Comparison of ENCODE assay signal across 9 mouse cellular contexts in genomic region chr1:134201751-134202420, GRCm38 (mm10). TPM values are rescaled to one million over a fixed set of nuclear protein-coding genes. Genes with fewer than 3 reads are reported as not detected.
A peak's percentile ranks its signal among the peaks of the same experiment; 100 is the strongest.
DNase-seq lines count a peak whose midpoint lies in the region; ATAC-seq and TF ChIP-seq lines count a peak whose summit lies in the region.
"Had no signal": no experiment of that assay in that cellular context is flagged by ENCODE, and none has a peak within 500 bp of the region (broad histone marks: within the 10 kb centered on the region; RNA-seq: fewer than 3 reads in every experiment).

No protein-coding gene starts in this region.

- WGBS in heart, adult 2 months = 61% methylated on average over 3 of the region's 3 CpGs
- WGBS in heart, embryonic 11.5 days (ENCODE audit: insufficient replicate concordance) = 47% methylated on average over 3 of the region's 3 CpGs
- 35% methylated on average over 3 of the region's 3 CpGs for WGBS in forebrain, embryonic 15.5 days

- no peak overlapping the region for H3K4me2 ChIP-seq in heart, embryonic 11.5 days
- H3K4me2 ChIP-seq in myocyte (ENCODE audit: low read depth) = no peak overlapping the region
- H3K4me2 ChIP-seq in forebrain, embryonic 15.5 days (replicated peaks) = no peak overlapping the region

- intact Hi-C loops in heart, adult 2 months (cut with DNase I) = loop anchor here (2.0 kb wide), 1 partner anchor 51 kb away; no protein-coding TSS in a partner anchor

- H3ac ChIP-seq in myocyte (ENCODE audit: control insufficient read depth, insufficient read length) = no peak overlapping the region

- H3K9ac ChIP-seq in heart, adult 2 months (ENCODE audit: low read depth, low read length) = no peak overlapping the region
- H3K9ac ChIP-seq in heart, embryonic 11.5 days (ENCODE audit: low read depth, low read length) = no peak overlapping the region
- H3K9ac ChIP-seq in forebrain, embryonic 15.5 days (replicated peaks) = no peak overlapping the region

- TF ChIP-seq CTCF in heart, adult 2 months (IDR thresholded peaks at IDR 0.05) = peak; percentile 85

- TF ChIP-seq EP300 in heart, adult 2 months (IDR thresholded peaks at IDR 0.05; ENCODE audit: insufficient read depth, low read depth, low read length) = no peak

- no peaks in the 10 kb centered on the region for H3K79me2 ChIP-seq in heart, adult 2 months (replicated peaks; ENCODE audit: control insufficient read depth, insufficient read depth, low read length)
- H3K79me2 ChIP-seq in myocyte (ENCODE audit: control insufficient read depth, insufficient read depth) = no peaks in the 10 kb centered on the region

- H3K4me3 ChIP-seq in heart, adult 2 months = no peak overlapping the region
- no peak overlapping the region for H3K4me3 ChIP-seq in heart, embryonic 11.5 days (ENCODE audit: low read depth, low read length)
- H3K4me3 ChIP-seq in myocyte = no peak overlapping the region
- no peak overlapping the region for H3K4me3 ChIP-seq in forebrain, embryonic 15.5 days

- no peaks in the 10 kb centered on the region for H3K27me3 ChIP-seq in heart, adult 2 months (ENCODE audit: control insufficient read depth, insufficient read depth, low read length)
- no peaks in the 10 kb centered on the region for H3K27me3 ChIP-seq in heart, embryonic 11.5 days (ENCODE audit: control insufficient read depth, insufficient read depth, low read length)
- H3K27me3 ChIP-seq in myocyte (ENCODE audit: control insufficient read depth, insufficient read depth, insufficient read length) = no peaks in the 10 kb centered on the region
- no peaks in the 10 kb centered on the region for H3K27me3 ChIP-seq in forebrain, embryonic 15.5 days

- peaks cover 1% of the 10 kb centered on the region; the same call in 1 of the 2 replicates for H3K4me1 ChIP-seq in heart, adult 2 months (ENCODE audit: control insufficient read depth, insufficient read depth, low read length)
- peaks cover 18% of the 10 kb centered on the region for H3K4me1 ChIP-seq in heart, embryonic 11.5 days (ENCODE audit: control insufficient read depth, insufficient read depth, low read length)
- H3K4me1 ChIP-seq in forebrain, embryonic 15.5 days = peaks cover 12% of the 10 kb centered on the region

- DNase-seq in heart, adult 2 months = peak; percentile 52 to 70
- peak; percentile 70 for DNase-seq in right cerebral cortex, postnatal 4 days
- no peak for DNase-seq in right cerebral cortex, postnatal 25 days
- peak; percentile 73 to 79 for DNase-seq in cerebellum, postnatal 25 days
- DNase-seq in kidney, adult 9 months = peak; percentile 58

- no peak for TF ChIP-seq POLR2A in heart, adult 2 months (IDR thresholded peaks at IDR 0.05; ENCODE audit: insufficient read depth, low read depth, low read length)
- peak; percentile 28 for TF ChIP-seq POLR2A in myocyte (IDR thresholded peaks at IDR 0.05; ENCODE audit: insufficient read length, low read depth)

- no peaks in the 10 kb centered on the region for H3K36me3 ChIP-seq in heart, adult 2 months (ENCODE audit: control insufficient read depth, insufficient read depth, low read length)
- H3K36me3 ChIP-seq in heart, embryonic 11.5 days (ENCODE audit: control insufficient read depth, insufficient read depth, low read length) = no peaks in the 10 kb centered on the region
- peaks cover 9% of the 10 kb centered on the region for H3K36me3 ChIP-seq in myocyte (ENCODE audit: control insufficient read depth, insufficient read depth)
- no peaks in the 10 kb centered on the region for H3K36me3 ChIP-seq in forebrain, embryonic 15.5 days

- no peak overlapping the region for H3K27ac ChIP-seq in heart, adult 2 months
- no peak overlapping the region for H3K27ac ChIP-seq in heart, embryonic 11.5 days (ENCODE audit: low read depth, low read length)
- no peak overlapping the region for H3K27ac ChIP-seq in forebrain, embryonic 15.5 days (replicated peaks)

- ATAC-seq in heart, embryonic 11.5 days (replicated peaks; ENCODE audit: insufficient number of reproducible peaks, low FRiP score, low TSS enrichment) = no peak
- no peak for ATAC-seq in forebrain, embryonic 15.5 days (replicated peaks)

- no peaks in the 10 kb centered on the region for H3K9me3 ChIP-seq in heart, embryonic 11.5 days (replicated peaks; ENCODE audit: control insufficient read depth, low read length)
- H3K9me3 ChIP-seq in forebrain, embryonic 15.5 days = no peaks in the 10 kb centered on the region

TF ChIP-seq in myocyte, 11 proteins besides CTCF, POLR2A, EP300 and RAD21:
- TF ChIP-seq MAX (IDR thresholded peaks at IDR 0.05; ENCODE audit: low read depth) = no peak
- TF ChIP-seq POLR2AphosphoS2 (IDR thresholded peaks at IDR 0.05; ENCODE audit: insufficient read length, low read depth) = peak; percentile 74

RNA-seq across cellular contexts. Expression of gene Mybph, which starts 8.6 kb away (rescaled TPM):
- total RNA-seq in heart, adult 2 months (2021) = not detected
- polyA plus RNA-seq in heart, adult 2 months (2012; rRNA removed) = 0.16 and 0.18 TPM in 2 replicates
- 1.0 and 1.2 TPM in 2 replicates for polyA plus RNA-seq in heart, embryonic 11.5 days (2014; fragmentation: Nextera tagmentation; extraction: Ambion mirVana)
- 1,516 TPM for polyA plus RNA-seq in myocyte (2012; fragmentation: generic; extraction: Trizol)
- polyA plus RNA-seq in forebrain, embryonic 15.5 days (2015; fragmentation: Nextera tagmentation; extraction: Ambion mirVana) = not detected in 2 replicates
- total RNA-seq: layer of hippocampus, adult 18-20 months had no signal

RNA-seq across cellular contexts. Expression of gene Chil1, which starts 19.9 kb away (rescaled TPM):
- total RNA-seq in heart, adult 2 months (2021) = under 1 TPM; 0.94 to 0.96 TPM
- 1.7 and 2.7 TPM in 2 replicates for polyA plus RNA-seq in heart, adult 2 months (2012; rRNA removed)
- 1.5 and 1.9 TPM in 2 replicates for polyA plus RNA-seq in heart, embryonic 11.5 days (2014; fragmentation: Nextera tagmentation; extraction: Ambion mirVana)
- polyA plus RNA-seq in myocyte (2012; fragmentation: generic; extraction: Trizol) = 32.9 TPM
- polyA plus RNA-seq in forebrain, embryonic 15.5 days (2015; fragmentation: Nextera tagmentation; extraction: Ambion mirVana) = 3.2 and 3.7 TPM in 2 replicates

RNA-seq across cellular contexts. Expression of gene Adora1, which starts 33.3 kb away (rescaled TPM):
- 10 to 100 TPM in 1 of 2 experiments, 1 to 10 TPM in 1; 9.6 to 15.0 TPM for total RNA-seq in heart, adult 2 months (2021)
- 18.6 and 19.4 TPM in 2 replicates for polyA plus RNA-seq in heart, adult 2 months (2012; rRNA removed)
- polyA plus RNA-seq in heart, embryonic 11.5 days (2014; fragmentation: Nextera tagmentation; extraction: Ambion mirVana) = 4.4 and 6.7 TPM in 2 replicates
- 4.5 TPM for polyA plus RNA-seq in myocyte (2012; fragmentation: generic; extraction: Trizol)
- 14.0 and 15.7 TPM in 2 replicates for polyA plus RNA-seq in forebrain, embryonic 15.5 days (2015; fragmentation: Nextera tagmentation; extraction: Ambion mirVana)

Comparison
In these comparisons a context has a peak if more than half of its experiments do, and no peak if none do; other contexts are left out.
1. RNA of gene Mybph, which starts 8.6 kb away (polyA plus RNA-seq): 1,516 TPM in myocyte (single experiment); 1.0 to 1.2 TPM in heart, embryonic 11.5 days, 0.16 to 0.18 TPM in heart, adult 2 months and not detected in forebrain, embryonic 15.5 days; every median in the first group is over 100 times any median in the second.